Comparison of ENCODE assay signal across 20 mouse cellular contexts in genomic region chr7:34744994-34745393, GRCm38 (mm10).
"Had no signal": no experiment of that assay in that cellular context is flagged by ENCODE, and none has a peak within 500 bp of the region (broad histone marks: within the 10 kb centered on the region; RNA-seq: fewer than 3 reads in every experiment).

No protein-coding gene starts in this region.

- H3K36me3 ChIP-seq: intestine, embryonic 15.5 days; limb, embryonic 12.5 days; limb, embryonic 15.5 days; neural tube, embryonic 12.5 days had no signal

- ATAC-seq: intestine, embryonic 15.5 days; liver, postnatal 0 days had no signal

- H3K4me2 ChIP-seq: intestine, embryonic 15.5 days; limb, embryonic 12.5 days; limb, embryonic 15.5 days; liver, embryonic 11.5 days; midbrain, embryonic 11.5 days; neural tube, embryonic 12.5 days had no signal

- H3K27ac ChIP-seq: intestine, embryonic 15.5 days; limb, embryonic 12.5 days; limb, embryonic 15.5 days; liver, embryonic 14.5 days; neural tube, embryonic 12.5 days; stomach, postnatal 0 days had no signal

- H3K4me3 ChIP-seq: intestine, embryonic 15.5 days; limb, embryonic 12.5 days; limb, embryonic 15.5 days; neural tube, embryonic 12.5 days had no signal

- DNase-seq: kidney, adult 18-20 months; kidney, adult 9 months; kidney, postnatal 14 days; left cerebral cortex, postnatal 4 days; liver, postnatal 0 days; midbrain, embryonic 14.5 days; right cerebral cortex, adult 18-20 months; right cerebral cortex, postnatal 14 days; right cerebral cortex, postnatal 4 days; thymus, adult 2 months; thymus, postnatal 14 days; thymus, postnatal 4 days had no signal

- H3K9me3 ChIP-seq: intestine, embryonic 15.5 days; limb, embryonic 15.5 days; neural tube, embryonic 12.5 days had no signal

- H3K27me3 ChIP-seq: intestine, embryonic 15.5 days; limb, embryonic 12.5 days; limb, embryonic 15.5 days; neural tube, embryonic 12.5 days had no signal

- H3K9ac ChIP-seq: intestine, embryonic 15.5 days; limb, embryonic 12.5 days; limb, embryonic 15.5 days; liver, embryonic 14.5 days; liver, postnatal 0 days; neural tube, embryonic 12.5 days had no signal
